Mouse (Mus musculus) B cell, adult 2 months (primary cell): Measurements from ENCODE around the gene Pnpla1.

Experiments used
- DNase-seq, 2 experiments: peaks; one replicate each; pipeline ENCODE4 v3.0.0; 2022

The Pnpla1 gene

GRCm38 (mm10) chr17:28846974-28847617, 11.1 kb upstream of the Pnpla1 start:
- no peak for DNase-seq

- DNase-seq: no peak
Observed at GRCm38 (mm10) chr17:28850511-28850910, 7.7 kb upstream of the Pnpla1 start.

- no peak for DNase-seq
Observed at GRCm38 (mm10) chr17:28854377-28854776, 3.8 kb upstream of the Pnpla1 start.

GRCm38 (mm10) chr17:28855166-28855885, 2.9 kb upstream of the Pnpla1 start:
- DNase-seq: peak; percentile 61 to 69

GRCm38 (mm10) chr17:28856030-28856429, 2.2 kb upstream of the Pnpla1 start:
- DNase-seq: no peak

- no peak for DNase-seq
Observed at GRCm38 (mm10) chr17:28863926-28864325, 5.7 kb downstream of the Pnpla1 start.

GRCm38 (mm10) chr17:28864464-28864863, 6.3 kb downstream of the Pnpla1 start:
- DNase-seq: no peak

- DNase-seq: no peak
Observed at GRCm38 (mm10) chr17:28866921-28867320, 8.7 kb downstream of the Pnpla1 start.

- no peak for DNase-seq
Observed at GRCm38 (mm10) chr17:28867381-28867780, 9.2 kb downstream of the Pnpla1 start.

- no peak for DNase-seq
Observed at GRCm38 (mm10) chr17:28869412-28870110, 11.3 kb downstream of the Pnpla1 start.

GRCm38 (mm10) chr17:28870435-28870834, 12.2 kb downstream of the Pnpla1 start:
- no peak for DNase-seq

- DNase-seq: no peak
Observed at GRCm38 (mm10) chr17:28871831-28872230, 13.6 kb downstream of the Pnpla1 start.

GRCm38 (mm10) chr17:28872322-28872721, 14.1 kb downstream of the Pnpla1 start:
- no peak for DNase-seq

- DNase-seq: no peak
Observed at GRCm38 (mm10) chr17:28874216-28874615, 16.0 kb downstream of the Pnpla1 start.

- DNase-seq: no peak
Observed at GRCm38 (mm10) chr17:28874825-28875224, 16.6 kb downstream of the Pnpla1 start.

- DNase-seq: no peak
Observed at GRCm38 (mm10) chr17:28875316-28875715, 17.1 kb downstream of the Pnpla1 start.

- no peak for DNase-seq
Observed at GRCm38 (mm10) chr17:28876331-28876730, 18.1 kb downstream of the Pnpla1 start.

- peak in 1 of 2 experiments; percentile 36 for DNase-seq
Observed at GRCm38 (mm10) chr17:28876821-28877220, 18.6 kb downstream of the Pnpla1 start.

- peak; percentile 80 to 82 for DNase-seq
Observed at GRCm38 (mm10) chr17:28879931-28880391, 21.8 kb downstream of the Pnpla1 start.

GRCm38 (mm10) chr17:28882316-28882715, 24.1 kb downstream of the Pnpla1 start:
- peak; percentile 91 to 92 for DNase-seq

- peak in 1 of 2 experiments; percentile 30 for DNase-seq
Observed at GRCm38 (mm10) chr17:28882810-28883209, 24.6 kb downstream of the Pnpla1 start.

- no peak for DNase-seq
Observed at GRCm38 (mm10) chr17:28883941-28884516, 25.8 kb downstream of the Pnpla1 start.

- no peak for DNase-seq
Observed at GRCm38 (mm10) chr17:28885231-28885630, 27.0 kb downstream of the Pnpla1 start.
